Mouse (Mus musculus): ENCODE results near the gene Gpr160. TPM values are rescaled to one million over a fixed set of nuclear protein-coding genes. Genes with fewer than 3 reads are reported as not detected.

Gpr160 gene
- polyA plus RNA-seq, 1 experiment: 5.5 TPM

- 80% methylated on average over 3 of the region's 3 CpGs for WGBS
- TF ChIP-seq CTCF (IDR thresholded peaks at IDR 0.05; ENCODE audit: insufficient read depth, low read length) (no peak), POLR2A (IDR thresholded peaks at IDR 0.05; ENCODE audit: borderline replicate concordance, extremely low read depth, low read depth, low read length) (no peak)
- DNase-seq: no peak
- no peaks in the 10 kb centered on the region for H3K4me1 ChIP-seq (ENCODE audit: control insufficient read depth, insufficient read depth, low read length)
- H3K4me3 ChIP-seq (replicated peaks; ENCODE audit: extremely low read depth, low read depth, low read length): no peak overlapping the region
Measured at GRCm38 (mm10) chr3:30887449-30887848, 31.7 kb downstream of the Gpr160 start.

- WGBS: 44% methylated on average over 1 of the region's 1 CpGs
- H3K4me1 ChIP-seq (ENCODE audit: control insufficient read depth, insufficient read depth, low read length): no peaks in the 10 kb centered on the region
- H3K4me3 ChIP-seq (replicated peaks; ENCODE audit: extremely low read depth, low read depth, low read length): no peak overlapping the region
- no peak for DNase-seq
- TF ChIP-seq POLR2A (IDR thresholded peaks at IDR 0.05; ENCODE audit: borderline replicate concordance, extremely low read depth, low read depth, low read length) (no peak), CTCF (IDR thresholded peaks at IDR 0.05; ENCODE audit: insufficient read depth, low read length) (no peak)
Measured at GRCm38 (mm10) chr3:30889014-30889413, 33.3 kb downstream of the Gpr160 start.

DNA sequence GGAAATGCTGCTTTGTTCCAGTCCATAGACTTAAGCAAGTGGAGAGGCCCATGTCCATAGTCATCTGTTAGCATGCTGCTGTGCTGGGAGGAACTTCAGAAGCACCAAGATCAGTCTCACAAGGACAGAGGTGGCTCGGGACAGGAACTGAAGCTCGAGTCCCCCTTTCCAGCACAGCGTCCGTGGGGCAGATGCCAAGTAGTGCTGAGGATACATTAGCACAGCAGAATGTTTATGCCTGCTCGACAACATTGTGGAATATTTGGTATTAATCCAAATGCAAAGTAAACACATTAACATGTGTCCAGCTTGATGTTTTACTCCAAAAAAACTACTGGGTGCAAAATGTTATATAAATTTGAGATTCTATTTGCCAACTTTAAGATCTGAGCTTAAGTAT lies 41.0 kb downstream of the Gpr160 start:
- Histone ChIP-seq H3K4me3 (replicated peaks; ENCODE audit: extremely low read depth, low read depth, low read length) (no peak overlapping the region), H3K4me1 (ENCODE audit: control insufficient read depth, insufficient read depth, low read length) (no peaks in the 10 kb centered on the region)
- TF ChIP-seq POLR2A (IDR thresholded peaks at IDR 0.05; ENCODE audit: borderline replicate concordance, extremely low read depth, low read depth, low read length) (no peak), CTCF (IDR thresholded peaks at IDR 0.05; ENCODE audit: insufficient read depth, low read length) (no peak)
- 33% methylated on average over 5 of the region's 5 CpGs for WGBS
- DNase-seq: no peak

- no peak for DNase-seq
- WGBS: 92% methylated on average over 8 of the region's 8 CpGs
Measured at GRCm38 (mm10) chr3:30899407-30899806, 43.7 kb downstream of the Gpr160 start.

GRCm38 (mm10) chr3:30904658-30905057 lies 48.9 kb downstream of the Gpr160 start:
- TF ChIP-seq POLR2A (IDR thresholded peaks at IDR 0.05; ENCODE audit: borderline replicate concordance, extremely low read depth, low read depth, low read length) (no peak), CTCF (IDR thresholded peaks at IDR 0.05; ENCODE audit: insufficient read depth, low read length) (no peak)
- H3K4me3 ChIP-seq (replicated peaks; ENCODE audit: extremely low read depth, low read depth, low read length): no peak overlapping the region
- no peaks in the 10 kb centered on the region for H3K4me1 ChIP-seq (ENCODE audit: control insufficient read depth, insufficient read depth, low read length)
- 65% methylated on average over 1 of the region's 1 CpGs for WGBS
- DNase-seq: no peak

More at GRCm38 (mm10) chr3:30899407-30899806, 43.7 kb downstream of the Gpr160 start:
- Histone ChIP-seq H3K4me1 (ENCODE audit: control insufficient read depth, insufficient read depth, low read length) (no peaks in the 10 kb centered on the region), H3K4me3 (replicated peaks; ENCODE audit: extremely low read depth, low read depth, low read length) (no peak overlapping the region)
- TF ChIP-seq CTCF (IDR thresholded peaks at IDR 0.05; ENCODE audit: insufficient read depth, low read length) (no peak), POLR2A (IDR thresholded peaks at IDR 0.05; ENCODE audit: borderline replicate concordance, extremely low read depth, low read depth, low read length) (no peak)

GRCm38 (mm10) chr3:30917160-30917559 lies 61.4 kb downstream of the Gpr160 start:
- WGBS: 39% methylated on average over 4 of the region's 4 CpGs
- TF ChIP-seq CTCF (IDR thresholded peaks at IDR 0.05; ENCODE audit: insufficient read depth, low read length) (no peak), POLR2A (IDR thresholded peaks at IDR 0.05; ENCODE audit: borderline replicate concordance, extremely low read depth, low read depth, low read length) (no peak)
- DNase-seq: no peak
- no peak overlapping the region for H3K4me3 ChIP-seq (replicated peaks; ENCODE audit: extremely low read depth, low read depth, low read length)
- no peaks in the 10 kb centered on the region for H3K4me1 ChIP-seq (ENCODE audit: control insufficient read depth, insufficient read depth, low read length)

GRCm38 (mm10) chr3:30927664-30928063 lies 71.9 kb downstream of the Gpr160 start:
- DNase-seq: no peak
- Histone ChIP-seq H3K4me3 (replicated peaks; ENCODE audit: extremely low read depth, low read depth, low read length) (no peak overlapping the region), H3K4me1 (ENCODE audit: control insufficient read depth, insufficient read depth, low read length) (no peaks in the 10 kb centered on the region)
- no peak for TF ChIP-seq CTCF (IDR thresholded peaks at IDR 0.05; ENCODE audit: insufficient read depth, low read length)
- no peak for TF ChIP-seq POLR2A (IDR thresholded peaks at IDR 0.05; ENCODE audit: borderline replicate concordance, extremely low read depth, low read depth, low read length)
- WGBS: 88% methylated on average over 3 of the region's 3 CpGs

DNA sequence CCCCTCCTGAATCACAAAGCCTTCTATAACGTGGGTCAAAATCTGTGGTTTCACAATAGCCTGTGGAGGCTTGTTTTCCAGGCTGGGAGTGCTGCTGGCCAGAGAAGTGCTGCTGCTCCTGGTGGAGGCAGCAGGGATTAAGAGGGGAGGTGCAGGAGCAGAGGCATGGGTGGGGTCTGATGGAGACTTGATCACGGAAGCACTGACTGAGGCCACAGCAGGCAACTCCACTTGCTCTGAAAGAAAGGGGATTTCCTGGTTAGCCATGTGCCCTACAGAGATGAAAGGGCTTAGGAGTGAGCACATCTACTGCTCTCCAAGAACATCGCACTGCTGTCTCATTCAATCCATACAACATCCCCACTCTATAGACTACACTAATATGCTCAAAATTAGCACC lies 74.1 kb downstream of the Gpr160 start:
- H3K4me1 ChIP-seq (ENCODE audit: control insufficient read depth, insufficient read depth, low read length): no peaks in the 10 kb centered on the region; the same call in 1 of the 2 replicates
- WGBS: 36% methylated on average over 3 of the region's 3 CpGs
- TF ChIP-seq POLR2A (IDR thresholded peaks at IDR 0.05; ENCODE audit: borderline replicate concordance, extremely low read depth, low read depth, low read length) (no peak), CTCF (IDR thresholded peaks at IDR 0.05; ENCODE audit: insufficient read depth, low read length) (no peak)
- DNase-seq: no peak
- H3K4me3 ChIP-seq (replicated peaks; ENCODE audit: extremely low read depth, low read depth, low read length): no peak overlapping the region

DNA sequence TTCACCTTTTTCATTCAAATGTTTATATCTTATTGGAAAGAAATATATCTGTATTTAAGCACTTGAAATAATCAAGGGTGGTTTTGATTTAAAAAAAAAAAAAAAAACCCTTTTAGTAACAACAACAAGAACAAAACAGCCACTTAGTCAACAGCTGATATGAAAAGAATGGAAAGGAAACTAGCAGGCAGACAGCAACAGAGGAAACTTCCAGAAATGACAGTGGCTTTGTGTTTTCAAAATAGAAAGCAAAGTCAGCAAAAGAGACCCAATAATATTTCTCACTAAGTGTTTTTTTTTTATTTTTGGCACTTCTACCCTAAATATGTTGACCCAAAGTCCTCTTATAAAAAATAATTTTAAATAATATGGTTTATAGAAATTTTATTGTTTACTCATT lies 78.6 kb downstream of the Gpr160 start:
- TF ChIP-seq CTCF (IDR thresholded peaks at IDR 0.05; ENCODE audit: insufficient read depth, low read length): no peak
- no peak for TF ChIP-seq POLR2A (IDR thresholded peaks at IDR 0.05; ENCODE audit: borderline replicate concordance, extremely low read depth, low read depth, low read length)
- H3K4me1 ChIP-seq (ENCODE audit: control insufficient read depth, insufficient read depth, low read length): no peaks in the 10 kb centered on the region; the same call in 1 of the 2 replicates
- no peak for DNase-seq
- H3K4me3 ChIP-seq (replicated peaks; ENCODE audit: extremely low read depth, low read depth, low read length): no peak overlapping the region

Other genes with a start within 250 kb of the Gpr160 start
- gene Lrriq4, start 211.4 kb upstream of the Gpr160 start, polyA plus RNA-seq (2012; rRNA removed): not detected in 2 replicates
- 0.34 and 0.79 TPM in 2 replicates for gene Lrrc34, start 208.1 kb upstream of the Gpr160 start, polyA plus RNA-seq (2012; rRNA removed)
- 0.35 and 0.78 TPM in 2 replicates for gene Lrrc31, start 156.1 kb upstream of the Gpr160 start, polyA plus RNA-seq (2012; rRNA removed)
- not detected in 2 replicates for gene Samd7, start 109.7 kb upstream of the Gpr160 start, polyA plus RNA-seq (2012; rRNA removed)
- gene Sec62, start 63.1 kb upstream of the Gpr160 start, polyA plus RNA-seq (2012; rRNA removed): 15.3 and 22.9 TPM in 2 replicates
- gene Phc3, start 113.5 kb downstream of the Gpr160 start, polyA plus RNA-seq (2012; rRNA removed): 33.7 and 34.0 TPM in 2 replicates
- 29.0 and 42.9 TPM in 2 replicates for gene Prkci, start 139.8 kb downstream of the Gpr160 start, polyA plus RNA-seq (2012; rRNA removed)
- gene Skil, start 239.1 kb downstream of the Gpr160 start, polyA plus RNA-seq (2012; rRNA removed): 6.9 and 11.1 TPM in 2 replicates

Data from lung, adult 2 months (tissue).